ENCODE assay signal across 9 mouse cellular contexts in genomic region chr8:105514656-105515055, GRCm38 (mm10). TPM values are rescaled to one million over a fixed set of nuclear protein-coding genes. Genes with fewer than 3 reads are reported as not detected.
A peak's percentile ranks its signal among the peaks of the same experiment; 100 is the strongest.
DNase-seq lines count a peak whose midpoint lies in the region; ATAC-seq and TF ChIP-seq lines count a peak whose summit lies in the region.
"Had no signal": no experiment of that assay in that cellular context is flagged by ENCODE, and none has a peak within 500 bp of the region (broad histone marks: within the 10 kb centered on the region; RNA-seq: fewer than 3 reads in every experiment).

No protein-coding gene starts in this region.

- no peak for TF ChIP-seq CTCF in lung, postnatal 0 days (IDR thresholded peaks at IDR 0.05)

- 61% methylated on average over 5 of the region's 5 CpGs for WGBS in lung, postnatal 0 days

- ATAC-seq in lung, postnatal 0 days, result no peak
- ATAC-seq: forebrain, embryonic 13.5 days had no signal

- intact Hi-C loops in gastrocnemius, postnatal 14 days (cut with DNase I; ENCODE audit: low total_unique reads), result loop anchor here (2.0 to 5.0 kb wide), 2 partner anchors 18 to 38 kb away; no protein-coding TSS in a partner anchor

- peaks cover 17% of the 10 kb centered on the region for H3K4me1 ChIP-seq in lung, postnatal 0 days (ENCODE audit: insufficient read depth, low read depth, low read length)

- no peaks in the 10 kb centered on the region for H3K36me3 ChIP-seq in lung, postnatal 0 days (ENCODE audit: insufficient read depth, low read length)
- H3K36me3 ChIP-seq in myocyte (ENCODE audit: control insufficient read depth, insufficient read depth), result no peaks in the 10 kb centered on the region

- DNase-seq in lung, postnatal 0 days (ENCODE audit: low spot score), result peak; percentile 53
- DNase-seq in lung, postnatal 25 days (ENCODE audit: low spot score), result no peak
- peak; percentile 91 for DNase-seq in adipocyte (ENCODE audit: low spot score)
- DNase-seq in gastrocnemius, postnatal 14 days, result peak; percentile 80
- DNase-seq in cerebellum, postnatal 25 days, result no peak
- DNase-seq in kidney, postnatal 14 days, result no peak
- no peak for DNase-seq in cerebellum, adult 18-20 months

- H3K79me2 ChIP-seq in myocyte (ENCODE audit: control insufficient read depth, insufficient read depth), result no peaks in the 10 kb centered on the region

- H3K27ac ChIP-seq in lung, postnatal 0 days (ENCODE audit: low read length), result no peak overlapping the region
- H3K27ac ChIP-seq: forebrain, embryonic 13.5 days had no signal

- H3K4me3 ChIP-seq in lung, postnatal 0 days (ENCODE audit: low read depth, low read length), result no peak overlapping the region
- no peak overlapping the region for H3K4me3 ChIP-seq in myocyte
- H3K4me3 ChIP-seq: forebrain, embryonic 13.5 days had no signal

- H3K9ac ChIP-seq in lung, postnatal 0 days (replicated peaks; ENCODE audit: low read depth), result no peak overlapping the region
- H3K9ac ChIP-seq: forebrain, embryonic 13.5 days had no signal

- no peaks in the 10 kb centered on the region for H3K27me3 ChIP-seq in lung, postnatal 0 days (replicated peaks; ENCODE audit: insufficient read depth, low read length)
- H3K27me3 ChIP-seq in myocyte (ENCODE audit: control insufficient read depth, insufficient read depth, insufficient read length), result no peaks in the 10 kb centered on the region

- TF ChIP-seq EP300 in lung, postnatal 0 days (IDR thresholded peaks at IDR 0.05), result no peak

- H3K9me3 ChIP-seq in lung, postnatal 0 days (ENCODE audit: low read length), result no peaks in the 10 kb centered on the region
- H3K9me3 ChIP-seq: forebrain, embryonic 13.5 days had no signal

- no peak for TF ChIP-seq POLR2A in myocyte (IDR thresholded peaks at IDR 0.05; ENCODE audit: insufficient read length, low read depth)

- H3K4me2 ChIP-seq in lung, postnatal 0 days (replicated peaks; ENCODE audit: low read depth, low read length), result no peak overlapping the region
- H3K4me2 ChIP-seq in myocyte (ENCODE audit: low read depth), result peak overlapping the region; percentile 45
- H3K4me2 ChIP-seq: forebrain, embryonic 13.5 days had no signal

- H3ac ChIP-seq in myocyte (ENCODE audit: control insufficient read depth, insufficient read length), result no peak overlapping the region

TF ChIP-seq in myocyte, 11 proteins besides CTCF, POLR2A, EP300 and RAD21:
- TF ChIP-seq POLR2AphosphoS2 (IDR thresholded peaks at IDR 0.05; ENCODE audit: insufficient read length, low read depth) (no peak), REST (IDR thresholded peaks at IDR 0.05; ENCODE audit: insufficient read depth, insufficient read length) (no peak), SRF (IDR thresholded peaks at IDR 0.05; ENCODE audit: control insufficient read depth, insufficient read length, low read depth) (no peak), E2F4 (IDR thresholded peaks at IDR 0.05; ENCODE audit: insufficient read depth) (no peak)

RNA-seq across cellular contexts. Expression of gene Hsd11b2, which starts 3.9 kb away (rescaled TPM):
- polyA plus RNA-seq in lung, postnatal 0 days (2015; fragmentation: Nextera tagmentation; extraction: Ambion mirVana), result 1.8 and 2.9 TPM in 2 replicates
- 1 to 10 TPM; 1.9 to 2.1 TPM for total RNA-seq in gastrocnemius, postnatal 14 days (2021)
- polyA plus RNA-seq in myocyte (2012; fragmentation: generic; extraction: Trizol), result 0.59 TPM

RNA-seq across cellular contexts. Expression of gene Zdhhc1, which starts 18.0 kb away (rescaled TPM):
- 40.6 and 41.7 TPM in 2 replicates for polyA plus RNA-seq in lung, postnatal 0 days (2015; fragmentation: Nextera tagmentation; extraction: Ambion mirVana)
- total RNA-seq in gastrocnemius, postnatal 14 days (2021), result 10 to 100 TPM; 10.1 to 11.2 TPM
- polyA plus RNA-seq in myocyte (2012; fragmentation: generic; extraction: Trizol), result 17.3 TPM

RNA-seq across cellular contexts. Expression of gene Tppp3, which starts 43.3 kb away (rescaled TPM):
- polyA plus RNA-seq in lung, postnatal 0 days (2015; fragmentation: Nextera tagmentation; extraction: Ambion mirVana), result 675 and 696 TPM in 2 replicates
- total RNA-seq in gastrocnemius, postnatal 14 days (2021), result 100 to 1,000 TPM; 191 to 254 TPM
- 155 TPM for polyA plus RNA-seq in myocyte (2012; fragmentation: generic; extraction: Trizol)

RNA-seq across cellular contexts. Expression of gene Atp6v0d1, which starts 51.2 kb away (rescaled TPM):
- polyA plus RNA-seq in lung, postnatal 0 days (2015; fragmentation: Nextera tagmentation; extraction: Ambion mirVana), result 141 and 146 TPM in 2 replicates
- 10 to 100 TPM; 43.2 to 44.7 TPM for total RNA-seq in gastrocnemius, postnatal 14 days (2021)
- 126 TPM for polyA plus RNA-seq in myocyte (2012; fragmentation: generic; extraction: Trizol)

Comparison
In these comparisons a context has a peak if more than half of its experiments do, and no peak if none do; other contexts are left out.
1. DNase-seq: peak in lung, postnatal 0 days (single experiment), adipocyte (single experiment) and gastrocnemius, postnatal 14 days (single experiment); none in lung, postnatal 25 days (single experiment), cerebellum, postnatal 25 days (0 of 2), kidney, postnatal 14 days (single experiment) and cerebellum, adult 18-20 months (0 of 2).